Mouse (Mus musculus) intestine, embryonic 14.5 days (tissue): ENCODE measurements at regions not wholly inside any gene's neighbourhood (a gene's known extent, or its start where the extent isn't known, plus 50 kb on each side); places are given as distances from the start of the nearest gene placed in this dataset.
A peak's percentile ranks its signal among the peaks of the same experiment; 100 is the strongest.

Experiments used
- ATAC-seq: fragments of 200-750 bp; cut with Nextera tagmentation; replicated peaks from 2 replicates; pipeline ENCODE4 v1.8.0; 2017; ENCODE audit warnings: low read depth, moderate number of reproducible peaks, moderate TSS enrichment, moderate library complexity; ENCODE audit not compliant: low FRiP score, low TSS enrichment
- DNase-seq: peaks from one replicate; pipeline ENCODE4 v3.0.0-alpha.2; 2018; ENCODE audit warnings: low spot score
- H3K27ac ChIP-seq: fragments of 300-500 bp; sonication (generic); 2 replicates; pipeline ENCODE4 v1.5.1; 2014; ENCODE audit warnings: low read depth, mild to moderate bottlenecking, control low read depth
- H3K27me3 ChIP-seq: fragments of 300-500 bp; sonication (generic); replicated peaks from 2 replicates; pipeline ENCODE4 v1.6.1; 2014; ENCODE audit warnings: low read length, control low read depth; ENCODE audit not compliant: control insufficient read depth, insufficient read depth
- H3K36me3 ChIP-seq: fragments of 300-500 bp; sonication (generic); 2 replicates; pipeline ENCODE4 v1.6.1; 2014; ENCODE audit warnings: low read length, control low read depth; ENCODE audit not compliant: control insufficient read depth, insufficient read depth
- H3K4me1 ChIP-seq: fragments of 300-500 bp; sonication (generic); replicated peaks from 2 replicates; pipeline ENCODE4 v1.6.1; 2014; ENCODE audit warnings: low read length, control low read depth, mixed read lengths; ENCODE audit not compliant: control insufficient read depth, insufficient read depth
- H3K4me2 ChIP-seq: fragments of 300-500 bp; sonication (generic); 2 replicates; pipeline ENCODE4 v1.6.1; 2014; ENCODE audit warnings: low read length
- H3K4me3 ChIP-seq: fragments of 300-500 bp; sonication (generic); 2 replicates; pipeline ENCODE4 v1.5.1; 2014; ENCODE audit warnings: low read depth, low read length, control low read depth, mixed read lengths
- H3K9ac ChIP-seq: fragments of 300-500 bp; sonication (generic); 2 replicates; pipeline ENCODE4 v1.6.1; 2014; ENCODE audit warnings: mild to moderate bottlenecking, low read length
- H3K9me3 ChIP-seq: fragments of 300-500 bp; sonication (generic); 2 replicates; pipeline ENCODE4 v1.6.1; 2016; ENCODE audit warnings: low read length, control low read depth; ENCODE audit not compliant: control insufficient read depth
- WGBS: fragments of 180-500 bp; shearing (Covaris S2); extraction: QIAGEN DNeasy Blood & Tissue Kit; methylation state at CpG from one replicate; pipeline ENCODE4 v1.1.7; 2014; 5-methylcytosine and 5-hydroxymethylcytosine counted together

DNA sequence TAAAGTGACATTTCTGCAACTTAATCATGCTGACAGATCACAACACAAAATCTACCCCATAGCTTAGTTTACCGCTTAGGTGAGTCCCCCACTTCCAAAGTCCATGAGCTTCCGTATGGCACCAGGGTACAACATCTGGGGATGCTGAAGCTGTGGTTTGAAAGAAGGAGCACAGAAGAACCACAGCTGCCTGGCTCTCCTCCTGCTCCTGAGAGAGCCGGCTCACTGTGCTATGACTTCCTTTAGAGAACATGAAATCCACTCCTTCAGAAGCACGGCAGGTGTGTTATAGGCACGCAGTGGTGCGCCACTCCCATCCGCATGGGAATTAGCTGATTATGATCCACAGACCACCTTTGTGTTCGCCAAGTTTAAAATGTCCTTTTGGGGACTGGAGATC is 69.7 kb upstream of the Atl2 start:
- Histone ChIP-seq H3K27ac (no peak overlapping the region), H3K4me1 (peaks cover 17% of the 10 kb centered on the region), H3K36me3 (no peaks in the 10 kb centered on the region), H3K27me3 (no peaks in the 10 kb centered on the region), H3K4me3 (no peak overlapping the region), H3K4me2 (no peak overlapping the region), H3K9ac (no peak overlapping the region), H3K9me3 (no peaks in the 10 kb centered on the region)
- DNase-seq (no peak), ATAC-seq (no peak)
- 88% methylated on average over 8 of the region's 8 CpGs for WGBS

DNA sequence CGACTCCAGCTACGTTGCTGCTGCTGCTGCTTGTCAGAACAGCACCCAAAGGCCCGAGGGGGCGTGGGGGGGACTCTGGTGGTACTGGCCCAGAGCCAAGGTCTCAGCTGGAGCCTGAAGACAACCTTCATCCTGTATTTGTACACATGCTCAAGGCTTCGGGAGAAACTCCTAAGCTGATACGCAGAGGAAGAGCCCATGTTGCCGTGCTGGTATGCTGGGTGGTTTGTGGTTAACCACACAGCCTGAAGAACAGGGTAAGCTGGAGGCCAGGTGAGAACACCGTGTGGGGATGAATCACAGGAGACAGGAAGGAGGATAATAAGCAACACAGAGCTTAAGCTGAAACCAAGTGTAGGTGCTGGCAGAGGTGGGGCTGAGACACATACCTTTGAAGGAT is 68.9 kb upstream of the Atl2 start:
- no peak overlapping the region for H3K27ac ChIP-seq
- no peak overlapping the region for H3K4me3 ChIP-seq
- no peaks in the 10 kb centered on the region for H3K27me3 ChIP-seq
- peaks cover 10% of the 10 kb centered on the region for H3K4me1 ChIP-seq
- DNase-seq (no peak), ATAC-seq (no peak)
- 75% methylated on average over 8 of the region's 8 CpGs for WGBS
- no peaks in the 10 kb centered on the region for H3K9me3 ChIP-seq
- no peak overlapping the region for H3K9ac ChIP-seq
- H3K4me2 ChIP-seq: no peak overlapping the region
- H3K36me3 ChIP-seq: no peaks in the 10 kb centered on the region

DNA sequence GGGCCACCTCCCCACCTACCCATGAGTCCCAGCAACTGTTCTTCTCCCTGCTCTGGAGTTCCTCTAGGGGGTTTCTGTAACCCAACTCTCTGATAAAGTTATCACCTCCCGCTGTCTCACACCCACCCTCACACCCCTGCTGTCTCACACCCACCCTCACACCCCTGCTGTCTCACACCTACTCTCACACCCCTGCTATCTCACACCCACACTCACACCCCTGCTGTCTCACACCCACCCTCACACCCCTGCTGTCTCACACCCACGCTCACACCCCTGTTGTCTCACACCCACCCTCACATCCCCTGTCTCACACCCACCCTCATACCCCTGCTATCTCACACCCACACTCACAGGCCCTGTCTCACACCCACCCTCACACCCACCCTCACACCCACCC is 67.4 kb upstream of the Atl2 start:
- H3K9me3 ChIP-seq: no peaks in the 10 kb centered on the region
- ATAC-seq (no peak), DNase-seq (no peak)
- no peaks in the 10 kb centered on the region for H3K27me3 ChIP-seq
- H3K36me3 ChIP-seq: no peaks in the 10 kb centered on the region
- no peak overlapping the region for H3K27ac ChIP-seq
- H3K4me1 ChIP-seq: peaks cover 8% of the 10 kb centered on the region; the same call in 1 of the 2 replicates
- 48% methylated on average over 2 of the region's 2 CpGs for WGBS
- H3K4me3 ChIP-seq: no peak overlapping the region
- H3K9ac ChIP-seq: no peak overlapping the region
- no peak overlapping the region for H3K4me2 ChIP-seq

DNA sequence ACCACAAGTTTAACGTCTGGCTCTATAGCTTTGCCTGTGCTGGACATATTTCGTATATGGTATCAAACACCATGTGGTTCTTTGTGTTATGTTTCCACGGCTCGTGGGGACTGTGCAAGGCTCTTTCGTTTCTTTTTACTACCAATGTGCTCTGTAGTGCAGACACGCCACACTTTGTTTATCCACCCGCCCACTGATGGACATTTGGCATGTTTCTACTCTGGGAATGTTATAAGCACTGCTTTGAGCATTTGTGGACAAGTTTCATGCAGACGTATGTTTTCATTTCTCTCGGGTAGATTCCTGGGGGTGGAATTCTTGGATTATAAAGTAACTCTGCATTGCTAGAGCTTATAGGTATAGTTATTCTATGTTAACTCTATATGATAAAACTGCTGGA is 65.5 kb upstream of the Atl2 start:
- Histone ChIP-seq H3K36me3 (no peaks in the 10 kb centered on the region), H3K4me1 (peaks cover 8% of the 10 kb centered on the region; the same call in 1 of the 2 replicates), H3K27ac (no peak overlapping the region), H3K9ac (no peak overlapping the region), H3K4me2 (no peak overlapping the region), H3K4me3 (no peak overlapping the region), H3K27me3 (no peaks in the 10 kb centered on the region), H3K9me3 (no peaks in the 10 kb centered on the region)
- WGBS: 40% methylated on average over 9 of the region's 9 CpGs
- DNase-seq: no peak
- ATAC-seq: no peak

DNA sequence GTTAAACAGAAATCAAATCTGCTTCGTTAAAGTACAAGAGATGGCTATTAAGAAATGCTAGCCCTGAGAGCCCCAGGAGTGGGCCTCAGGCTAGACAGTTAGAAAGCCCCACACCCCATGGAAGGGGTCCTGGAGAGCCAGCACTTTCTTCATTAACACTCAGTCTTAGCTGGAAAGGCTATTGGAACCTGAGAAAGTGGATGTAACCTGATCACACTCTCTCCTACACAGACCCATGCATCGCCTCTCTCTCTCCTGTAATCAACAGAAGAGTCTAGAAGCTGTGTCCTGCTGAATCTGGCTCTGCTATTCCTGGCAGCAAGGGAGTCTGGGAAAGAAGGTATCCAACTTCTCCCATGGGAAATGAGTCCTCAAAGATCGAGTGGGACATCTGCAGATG is 64.8 kb upstream of the Atl2 start:
- 40% methylated on average over 3 of the region's 3 CpGs for WGBS
- DNase-seq: no peak
- H3K4me3 ChIP-seq: no peak overlapping the region
- peaks cover 8% of the 10 kb centered on the region; the same call in 1 of the 2 replicates for H3K4me1 ChIP-seq
- ATAC-seq: no peak
- no peak overlapping the region for H3K4me2 ChIP-seq
- H3K27me3 ChIP-seq: no peaks in the 10 kb centered on the region
- H3K36me3 ChIP-seq: no peaks in the 10 kb centered on the region
- no peak overlapping the region for H3K9ac ChIP-seq
- H3K9me3 ChIP-seq: no peaks in the 10 kb centered on the region
- no peak overlapping the region for H3K27ac ChIP-seq

DNA sequence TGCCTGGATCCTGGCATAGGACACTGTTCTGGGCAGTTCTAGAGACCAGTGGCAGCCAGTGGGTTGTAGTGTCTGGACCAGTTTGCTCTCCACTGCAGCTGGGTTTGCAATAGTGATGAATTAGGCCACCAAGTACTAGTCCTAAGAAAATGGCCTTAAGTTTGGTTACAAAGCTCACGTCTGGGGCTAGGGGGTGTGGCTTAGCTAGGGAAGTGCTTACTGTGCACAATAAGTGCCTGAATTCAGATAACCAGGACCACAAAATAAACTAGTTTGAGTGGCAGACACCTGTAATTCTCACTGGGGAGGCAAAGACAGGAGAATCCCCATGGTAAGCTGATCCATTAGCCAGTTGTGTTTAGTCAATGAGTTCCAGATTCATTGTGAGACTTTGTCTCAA is 59.3 kb upstream of the Atl2 start:
- WGBS: 41% methylated on average over 1 of the region's 1 CpGs
- Histone ChIP-seq H3K27ac (no peak overlapping the region), H3K4me1 (peaks cover 8% of the 10 kb centered on the region; the same call in 1 of the 2 replicates), H3K27me3 (no peaks in the 10 kb centered on the region), H3K9me3 (no peaks in the 10 kb centered on the region), H3K4me3 (no peak overlapping the region), H3K36me3 (no peaks in the 10 kb centered on the region), H3K9ac (no peak overlapping the region), H3K4me2 (no peak overlapping the region)
- ATAC-seq: no peak
- DNase-seq: no peak

DNA sequence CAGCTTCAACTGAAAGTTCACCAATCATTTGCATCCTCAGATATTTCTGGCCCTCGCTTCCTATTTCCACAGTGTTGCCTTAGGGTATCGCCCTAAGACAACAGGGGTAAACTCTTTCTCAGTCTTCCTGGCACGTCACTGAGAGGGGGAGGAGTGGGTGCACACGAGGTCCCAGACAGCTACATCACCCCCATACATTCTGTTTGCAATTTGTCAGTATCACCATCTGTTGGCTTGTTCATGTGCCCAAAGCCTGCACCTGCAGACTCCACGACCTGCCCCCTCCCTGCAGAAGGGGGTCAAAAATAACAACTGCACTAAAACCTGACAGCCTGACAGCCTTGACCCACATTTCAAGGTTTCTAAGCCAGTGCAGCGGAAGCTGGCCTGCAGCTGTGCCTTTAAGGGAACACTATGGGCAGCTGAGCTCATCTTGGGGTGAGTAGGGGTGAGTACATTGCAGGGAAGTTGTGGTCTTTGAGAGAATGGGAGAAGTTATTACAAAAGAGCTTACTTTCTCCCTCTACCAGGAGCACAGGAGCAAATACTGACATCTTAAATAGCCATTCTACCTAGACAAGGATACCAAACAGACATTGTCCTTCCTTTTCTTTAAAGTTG is 58.8 kb upstream of the Atl2 start:
- Histone ChIP-seq H3K4me2 (no peak overlapping the region), H3K36me3 (no peaks in the 10 kb centered on the region), H3K4me3 (no peak overlapping the region), H3K27me3 (no peaks in the 10 kb centered on the region), H3K9ac (no peak overlapping the region), H3K27ac (no peak overlapping the region), H3K9me3 (no peaks in the 10 kb centered on the region), H3K4me1 (peaks cover 8% of the 10 kb centered on the region)
- ATAC-seq (no peak), DNase-seq (no peak)
- WGBS: 69% methylated on average over 6 of the region's 6 CpGs

DNA sequence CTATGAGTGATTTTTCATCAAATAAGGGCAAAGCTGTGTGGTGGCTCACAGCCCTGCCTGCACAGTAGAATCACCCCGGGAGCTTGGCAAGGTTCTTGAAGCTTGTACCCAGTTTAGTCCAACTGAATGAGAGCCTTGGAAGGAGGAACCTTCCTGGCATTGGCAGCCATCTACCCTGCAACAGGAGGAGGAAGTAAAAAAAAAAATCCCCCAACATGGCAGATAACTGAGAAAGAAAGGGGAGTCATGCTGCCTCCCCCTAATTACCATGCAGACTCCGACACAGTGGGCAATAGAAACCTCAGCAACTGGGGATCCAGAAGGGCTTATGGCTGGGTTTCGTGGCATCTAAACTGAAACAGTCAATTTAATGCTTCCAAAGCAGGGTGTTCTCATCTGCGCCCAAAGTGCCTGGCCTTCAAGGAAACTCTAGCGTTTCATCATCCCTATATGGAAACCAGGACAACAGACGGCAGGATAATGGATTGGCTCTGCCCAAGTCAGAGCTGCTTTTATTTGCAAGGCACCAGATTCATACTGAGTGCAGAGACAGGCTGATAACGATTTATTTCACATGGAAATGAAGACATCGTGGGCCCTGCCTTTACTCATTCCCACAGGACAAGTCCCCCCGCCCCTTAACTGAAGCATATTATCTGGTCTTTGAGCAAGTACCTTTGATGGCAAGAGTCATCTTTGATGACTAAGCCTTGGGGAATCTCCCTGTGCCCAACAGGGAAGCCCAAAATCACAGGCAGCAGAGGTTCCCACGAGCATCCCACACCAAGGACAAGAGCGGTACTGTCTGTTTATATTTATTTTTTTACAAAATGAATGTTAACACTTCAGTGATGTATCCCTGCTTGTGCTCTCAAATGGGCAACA is 52.9 kb upstream of the Atl2 start:
- ATAC-seq (no peak), DNase-seq (no peak)
- H3K9ac ChIP-seq: no peak overlapping the region
- H3K4me2 ChIP-seq: peak overlapping the region; percentile 28
- no peaks in the 10 kb centered on the region for H3K36me3 ChIP-seq
- no peak overlapping the region for H3K27ac ChIP-seq
- peaks cover 13% of the 10 kb centered on the region for H3K4me1 ChIP-seq
- no peaks in the 10 kb centered on the region for H3K9me3 ChIP-seq
- 47% methylated on average over 11 of the region's 11 CpGs for WGBS
- H3K4me3 ChIP-seq: no peak overlapping the region
- no peaks in the 10 kb centered on the region for H3K27me3 ChIP-seq
